Mouse (Mus musculus) MEL (cell line): ENCODE data around the gene Aldob. TPM values are rescaled to one million over a fixed set of nuclear protein-coding genes. Genes with fewer than 3 reads are reported as not detected.

ENCODE experiments used
- DNase-seq: peaks from one replicate; pipeline ENCODE4 v3.0.0; 2011; ENCODE audit warnings: low read depth, low spot score
- H3K27ac ChIP-seq: 2 replicates; pipeline ENCODE4 v1.5.1; 2012; ENCODE audit warnings: low read depth, mild to moderate bottlenecking, control low read depth, low read length, moderate library complexity; ENCODE audit not compliant: control insufficient read depth
- H3K27me3 ChIP-seq, 2 experiments: fragments of 150-350 bp in 1 of 2; sonication (generic) in 1 of 2; 2 replicates each; pipeline ENCODE4 v1.6.1; 2012; ENCODE audit warnings: low read length in 2 of 2, mild to moderate bottlenecking in 2 of 2, improper control_type of control experiment in 1 of 2, moderate library complexity in 1 of 2; ENCODE audit not compliant: insufficient read depth in 2 of 2, control insufficient read depth in 1 of 2
- H3K36me3 ChIP-seq, 2 experiments: 2 replicates each; pipeline ENCODE4 v1.6.1; 2012 to 2014; ENCODE audit warnings: low read length in 2 of 2, improper control_type of control experiment in 1 of 2, inconsistent platforms in 1 of 2, mild to moderate bottlenecking in 1 of 2; ENCODE audit not compliant: insufficient read depth in 2 of 2, control insufficient read depth in 1 of 2
- H3K4me1 ChIP-seq, 2 experiments: fragments of 150-350 bp in 1 of 2; sonication (generic) in 1 of 2; 2 replicates each; pipeline ENCODE4 v1.6.1; 2012; ENCODE audit warnings: low read length in 2 of 2, improper control_type of control experiment in 1 of 2, mild to moderate bottlenecking in 1 of 2; ENCODE audit not compliant: insufficient read depth in 2 of 2, control insufficient read depth in 1 of 2
- H3K4me3 ChIP-seq, 2 experiments: fragments of 150-350 bp in 1 of 2; sonication (generic) in 1 of 2; 2 replicates each; pipeline ENCODE4 v1.5.1; 2012; ENCODE audit warnings: low read depth in 2 of 2, low read length in 2 of 2, mild to moderate bottlenecking in 2 of 2, moderate library complexity in 2 of 2, control low read depth in 1 of 2, improper control_type of control experiment in 1 of 2; ENCODE audit not compliant: control insufficient read depth in 1 of 2, insufficient read depth in 1 of 2
- H3K79me2 ChIP-seq: 2 replicates; pipeline ENCODE4 v1.6.1; 2012; ENCODE audit warnings: mild to moderate bottlenecking, low read length, moderate library complexity; ENCODE audit not compliant: control insufficient read depth, poor library complexity, insufficient read depth
- H3K9ac ChIP-seq: 2 replicates; pipeline ENCODE4 v1.6.1; 2012; ENCODE audit warnings: low read depth, mild to moderate bottlenecking, control low read depth, low read length, moderate library complexity; ENCODE audit not compliant: control insufficient read depth, poor library complexity, severe bottlenecking
- H3K9me3 ChIP-seq: fragments of 150-350 bp; sonication (generic); replicated peaks from 2 replicates; pipeline ENCODE4 v1.6.1; 2012; ENCODE audit warnings: mild to moderate bottlenecking, low read length, improper control_type of control experiment, moderate library complexity; ENCODE audit not compliant: insufficient read depth
- BHLHE40 ChIP-seq: IDR thresholded peaks from 2 replicates; pipeline ENCODE4 v1.6.1; 2012; ENCODE audit warnings: low read depth, mild to moderate bottlenecking, inconsistent platforms, low read length, improper control_type of control experiment, borderline replicate concordance
- CHD1 ChIP-seq: IDR thresholded peaks from 2 replicates; pipeline ENCODE4 v1.6.1; 2012; ENCODE audit warnings: low read depth, mild to moderate bottlenecking, inconsistent platforms, low read length, improper control_type of control experiment
- CTCF ChIP-seq, 3 experiments: IDR thresholded peaks in 2 of 3; conservative IDR thresholded peaks in 1 of 3; 2 replicates each; pipeline ENCODE4 v1.5.1; 2011 to 2012; ENCODE audit warnings: low read length in 3 of 3, low read depth in 2 of 3, mild to moderate bottlenecking in 2 of 3, improper control_type of control experiment in 1 of 3, inconsistent platforms in 1 of 3, mixed read lengths in 1 of 3, moderate library complexity in 1 of 3; ENCODE audit not compliant: control insufficient read depth in 1 of 3, insufficient read depth in 1 of 3, poor library complexity in 1 of 3, severe bottlenecking in 1 of 3
- GABPA ChIP-seq: IDR thresholded peaks from 2 replicates; pipeline ENCODE4 v1.6.1; 2012; ENCODE audit warnings: low read depth, mild to moderate bottlenecking, inconsistent platforms, low read length, improper control_type of control experiment, moderate library complexity
- GATA1 ChIP-seq: IDR thresholded peaks from 2 replicates; pipeline ENCODE4 v1.6.1; 2011; ENCODE audit warnings: low read depth, low read length, improper control_type of control experiment
- JUND ChIP-seq: IDR thresholded peaks from 2 replicates; pipeline ENCODE4 v1.6.1; 2011; ENCODE audit warnings: low read depth, mild to moderate bottlenecking, improper control_type of control experiment, low read length
- MAFK ChIP-seq: IDR thresholded peaks from 2 replicates; pipeline ENCODE4 v1.6.1; 2011; ENCODE audit warnings: low read depth, mild to moderate bottlenecking, low read length, improper control_type of control experiment, borderline replicate concordance
- MAX ChIP-seq: IDR thresholded peaks from 2 replicates; pipeline ENCODE4 v1.6.1; 2011; ENCODE audit warnings: low read length, improper control_type of control experiment
- MYB ChIP-seq: IDR thresholded peaks from 2 replicates; pipeline ENCODE4 v1.6.1; 2011; ENCODE audit warnings: mild to moderate bottlenecking, low read depth, low read length, improper control_type of control experiment
- NELFE ChIP-seq: IDR thresholded peaks from 2 replicates; pipeline ENCODE4 v1.6.1; 2011; ENCODE audit warnings: low read depth, low read length, improper control_type of control experiment
- NRF1 ChIP-seq: IDR thresholded peaks from 2 replicates; pipeline ENCODE4 v1.6.1; 2014; ENCODE audit warnings: low read depth, mild to moderate bottlenecking, inconsistent platforms, low read length, improper control_type of control experiment, moderate library complexity; ENCODE audit not compliant: poor library complexity, insufficient read depth, severe bottlenecking
- POLR2AphosphoS5 ChIP-seq: IDR thresholded peaks from 2 replicates; pipeline ENCODE4 v1.6.1; 2012; ENCODE audit warnings: low read depth, borderline replicate concordance, mild to moderate bottlenecking, inconsistent platforms, low read length, moderate library complexity, mixed read lengths
- SMC3 ChIP-seq: IDR thresholded peaks from 2 replicates; pipeline ENCODE4 v1.6.1; 2011; ENCODE audit warnings: low read depth, low read length, improper control_type of control experiment
- TAL1 ChIP-seq: IDR thresholded peaks from 2 replicates; pipeline ENCODE4 v1.6.1; 2012; ENCODE audit warnings: mild to moderate bottlenecking, inconsistent platforms, low read length, moderate library complexity, mixed read lengths
- TBP ChIP-seq: IDR thresholded peaks from 2 replicates; pipeline ENCODE4 v1.8.0; 2011; ENCODE audit warnings: low read depth, low read length, improper control_type of control experiment
- TCF12 ChIP-seq: IDR thresholded peaks from 2 replicates; pipeline ENCODE4 v1.6.1; 2014; ENCODE audit warnings: low read depth, mild to moderate bottlenecking, inconsistent platforms, low read length, improper control_type of control experiment, moderate library complexity
- USF2 ChIP-seq, 2 experiments: IDR thresholded peaks; 2 replicates each; pipeline ENCODE4 v1.6.1; 2011 to 2012; ENCODE audit warnings: improper control_type of control experiment in 2 of 2, low read length in 2 of 2, borderline replicate concordance in 1 of 2, inconsistent platforms in 1 of 2, low read depth in 1 of 2, mild to moderate bottlenecking in 1 of 2; ENCODE audit not compliant: insufficient read depth in 1 of 2
- ZC3H11A ChIP-seq: IDR thresholded peaks from 2 replicates; pipeline ENCODE4 v1.6.1; 2012; ENCODE audit warnings: low read depth, mild to moderate bottlenecking, inconsistent platforms, low read length, improper control_type of control experiment
- ZKSCAN1 ChIP-seq: IDR thresholded peaks from 2 replicates; pipeline ENCODE4 v1.6.1; 2012; ENCODE audit warnings: low read depth, mild to moderate bottlenecking, inconsistent platforms, low read length, improper control_type of control experiment, moderate library complexity
- ZMIZ1 ChIP-seq: IDR thresholded peaks from 2 replicates; pipeline ENCODE4 v1.6.1; 2012; ENCODE audit warnings: low read depth, mild to moderate bottlenecking, inconsistent platforms, low read length, improper control_type of control experiment, moderate library complexity
- ZNF384 ChIP-seq: IDR thresholded peaks from 2 replicates; pipeline ENCODE4 v1.6.1; 2012; ENCODE audit warnings: low read depth, mild to moderate bottlenecking, inconsistent platforms, low read length, improper control_type of control experiment
- polyA plus RNA-seq, 2 experiments: library from polyadenylated mRNA; stranded (reverse) in 1 of 2; unstranded in 1 of 2; fragments of >175 nt in 1 of 2; fragments of >200 nt in 1 of 2; gene quantifications; 2 replicates each; pipeline versions ENCODE4 v1.2.1 to v1.2.4; 2012; ENCODE audit warnings: low replicate concordance in 2 of 2, low read depth in 1 of 2; ENCODE audit not compliant: insufficient read length in 2 of 2, insufficient read depth in 1 of 2, missing spikeins in 1 of 2
- total RNA-seq: library from RNA; depleted of rRNA; stranded (reverse); fragments of 300-350 nt; gene quantifications from 2 replicates; pipeline ENCODE4 v1.2.3, GENCODE M21; 2012

Gene Aldob
- total and polyA plus RNA-seq, 3 experiments, result not detected

GRCm38 (mm10) chr4:49586811-49587210 is 37.5 kb upstream of the Aldob start:
- Histone ChIP-seq H3K9me3 (no peaks in the 10 kb centered on the region), H3K4me1 (peaks cover 11 to 17% of the 10 kb centered on the region in 2 experiments), H3K27ac (no peak overlapping the region), H3K36me3 (peaks cover 0 to 21% of the 10 kb centered on the region in 2 experiments; a peak in 2 of 4 replicates)
- no peak for TF ChIP-seq MAX
- no peak for TF ChIP-seq POLR2AphosphoS5
- TF ChIP-seq USF2 (IDR thresholded peaks at IDR 0.05; ENCODE audit: borderline replicate concordance in 1 of 2, insufficient read depth in 1 of 2, low read depth in 1 of 2, low read length in 2 of 2), result no peak
- TF ChIP-seq GATA1, result no peak
- TF ChIP-seq CTCF (IDR thresholded peaks at IDR 0.05 in 2 of 3, conservative IDR thresholded peaks at IDR 0.05 in 1 of 3; ENCODE audit: control insufficient read depth in 1 of 3, insufficient read depth in 1 of 3, low read depth in 2 of 3, low read length in 3 of 3, poor library complexity in 1 of 3, severe bottlenecking in 1 of 3), result no peak
- TF ChIP-seq TCF12, result no peak
- no peak for TF ChIP-seq TBP
- TF ChIP-seq ZKSCAN1, result no peak
- TF ChIP-seq SMC3, result no peak
- no peak for TF ChIP-seq ZMIZ1
- no peak for TF ChIP-seq ZNF384
- TF ChIP-seq CHD1, result no peak
- TF ChIP-seq BHLHE40, result no peak
- TF ChIP-seq NRF1, result no peak
- no peak for TF ChIP-seq ZC3H11A
- no peak for TF ChIP-seq TAL1
- TF ChIP-seq, all 39 proteins: peak for 0
- H3K4me3 ChIP-seq, result no peak overlapping the region
- DNase-seq, result no peak
- no peaks in the 10 kb centered on the region for H3K79me2 ChIP-seq
- no peaks in the 10 kb centered on the region for H3K27me3 ChIP-seq
- H3K9ac ChIP-seq, result no peak overlapping the region

GRCm38 (mm10) chr4:49585524-49586101 is 36.3 kb upstream of the Aldob start:
- H3K4me1 ChIP-seq, result peaks cover 18 to 26% of the 10 kb centered on the region in 2 experiments
- H3K36me3 ChIP-seq, result peaks cover 0 to 29% of the 10 kb centered on the region in 2 experiments; a peak in 2 of 4 replicates
- H3K27me3 ChIP-seq, result no peaks in the 10 kb centered on the region
- H3K9ac ChIP-seq, result no peak overlapping the region
- no peak for DNase-seq
- no peaks in the 10 kb centered on the region for H3K9me3 ChIP-seq
- H3K4me3 ChIP-seq, result no peak overlapping the region
- H3K27ac ChIP-seq, result no peak overlapping the region
- TF ChIP-seq TAL1, result no peak
- no peak for TF ChIP-seq ZMIZ1
- TF ChIP-seq JUND, result no peak
- TF ChIP-seq SMC3, result no peak
- TF ChIP-seq ZC3H11A, result no peak
- no peak for TF ChIP-seq GATA1
- no peak for TF ChIP-seq NELFE
- no peak for TF ChIP-seq BHLHE40
- no peak for TF ChIP-seq MAFK
- TF ChIP-seq GABPA, result no peak
- no peak for TF ChIP-seq CHD1
- TF ChIP-seq MYB, result no peak
- no peaks in the 10 kb centered on the region for H3K79me2 ChIP-seq
